Mouse (Mus musculus): ENCODE results near the gene Ddx23. TPM values are rescaled to one million over a fixed set of nuclear protein-coding genes. Genes with fewer than 3 reads are reported as not detected.

Ddx23 gene
- polyA plus RNA-seq, 1 experiment from 2014 or later, result 109 TPM

DNA sequence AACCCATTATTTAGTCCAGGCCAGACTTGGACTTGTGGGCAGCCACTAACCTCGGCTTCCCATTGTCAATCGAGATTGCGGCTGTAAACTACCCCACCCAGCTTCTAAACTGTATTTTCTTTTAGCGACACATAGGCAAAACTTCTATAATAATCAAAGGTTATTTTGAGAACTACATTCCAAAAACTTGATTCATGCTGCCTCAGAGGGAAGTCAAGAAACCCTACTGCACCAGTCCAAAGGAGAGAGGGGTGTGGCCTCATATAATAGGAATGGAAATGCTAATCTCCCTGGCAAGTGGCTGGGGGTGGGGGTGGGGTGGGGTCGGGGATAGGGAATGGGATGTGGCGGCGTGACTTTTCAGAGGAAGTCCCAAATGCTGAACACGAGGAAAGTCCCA, 36.6 kb downstream of the Ddx23 start:
- ChIA-PET CTCF (interaction anchor here (0.9 to 1.5 kb wide), 2 partner anchors 9 to 45 kb away, joined by 3 to 5 read pairs; no protein-coding TSS in a partner anchor), POLR2A (interaction anchor here (0.6 kb wide), 1 partner anchor 24 kb away, joined by 4 read pairs; no protein-coding TSS in a partner anchor)
- in situ Hi-C loops (cut with MboI; ENCODE audit: low pct_unique_long_range_greater_than_20kb), result no loop called here
- DNase-seq (ENCODE audit: low read depth, low spot score) (no peak), ATAC-seq (no peak)
- no peaks in the 10 kb centered on the region for H3K27me3 ChIP-seq
- TF ChIP-seq CTCF (IDR thresholded peaks at IDR 0.05), result no peak

DNA sequence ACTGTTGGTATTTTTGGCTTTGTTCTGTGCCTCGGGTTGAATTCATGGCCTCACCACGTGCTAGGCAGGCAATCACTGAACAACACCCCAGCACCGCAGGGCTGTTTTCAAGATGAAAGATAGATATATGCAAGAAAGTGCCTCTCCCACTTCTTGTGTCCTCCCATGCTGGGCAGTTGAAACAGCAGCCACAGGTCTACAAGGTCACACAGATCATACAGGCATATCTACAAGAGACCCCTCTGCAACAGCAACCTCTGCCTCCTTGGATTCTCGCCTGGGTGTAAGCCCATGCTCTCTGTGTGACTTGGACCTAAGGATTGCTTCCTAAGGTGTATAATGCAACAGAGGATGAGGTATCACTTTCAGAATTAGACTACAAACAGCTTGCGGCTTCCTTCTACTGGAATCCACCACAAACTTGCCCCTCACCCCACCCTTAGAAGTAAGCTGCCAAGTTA, 39.3 kb downstream of the Ddx23 start:
- no peak for ATAC-seq
- POLR2A ChIA-PET, result no interaction called here

DNA sequence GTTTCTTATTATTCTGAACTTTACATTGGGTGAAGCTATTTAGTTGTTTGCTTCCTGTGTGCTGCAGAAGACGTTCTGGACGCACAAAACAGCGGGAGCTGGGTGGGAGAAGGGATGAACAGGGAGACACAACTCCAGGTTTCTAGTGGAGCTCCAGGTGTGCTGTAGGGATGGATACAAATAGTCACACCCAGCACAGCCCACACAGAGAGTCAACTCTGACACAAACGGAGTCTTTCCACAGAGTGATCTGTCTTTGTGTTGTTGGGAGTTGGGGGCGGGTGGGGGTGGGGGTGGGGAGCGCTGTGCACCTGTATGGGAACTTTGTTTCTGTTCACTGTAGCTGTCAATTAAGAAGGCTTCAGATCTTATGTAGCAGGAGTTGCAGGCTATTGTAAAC, 40.0 kb downstream of the Ddx23 start:
- ATAC-seq (no peak), DNase-seq (ENCODE audit: low read depth, low spot score) (no peak)
- in situ Hi-C loops (cut with MboI; ENCODE audit: low pct_unique_long_range_greater_than_20kb), result no loop called here
- TF ChIP-seq CTCF (IDR thresholded peaks at IDR 0.05), result no peak
- ChIA-PET POLR2A (no interaction called here), CTCF (interaction anchor here (1.6 to 1.7 kb wide), 2 partner anchors 9 to 42 kb away, joined by 5 to 6 read pairs; no protein-coding TSS in a partner anchor)
- no peaks in the 10 kb centered on the region for H3K27me3 ChIP-seq

More for the DNA sequence above, 39.3 kb downstream of the Ddx23 start:
- CTCF ChIA-PET, result interaction anchor here (1.6 kb wide), 1 partner anchor 43 kb away, joined by 5 read pairs; no protein-coding TSS in a partner anchor
- DNase-seq (ENCODE audit: low read depth, low spot score), result no peak
- TF ChIP-seq CTCF (IDR thresholded peaks at IDR 0.05), result no peak
- H3K27me3 ChIP-seq, result no peaks in the 10 kb centered on the region
- in situ Hi-C loops (cut with MboI; ENCODE audit: low pct_unique_long_range_greater_than_20kb), result no loop called here

DNA sequence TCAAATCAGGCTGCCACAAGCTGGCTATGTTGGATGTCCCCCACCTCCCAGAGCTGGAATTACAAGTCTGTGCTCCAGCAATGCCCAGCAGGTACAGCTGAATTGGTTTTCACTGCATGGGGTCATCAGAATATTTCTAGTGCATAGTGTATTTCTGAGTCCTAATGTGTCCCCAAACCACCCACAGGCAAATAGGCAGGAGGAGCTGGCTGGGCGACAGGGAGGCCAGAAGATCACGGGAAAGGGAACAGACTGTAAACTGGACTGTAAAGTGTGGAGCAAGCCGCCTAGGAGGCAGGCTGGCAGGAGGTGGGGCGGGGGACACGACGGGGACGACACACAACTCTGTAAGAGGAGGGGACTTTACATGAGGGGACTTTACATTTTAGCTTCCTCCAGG, 40.5 kb downstream of the Ddx23 start:
- TF ChIP-seq CTCF (IDR thresholded peaks at IDR 0.05), result no peak
- no peaks in the 10 kb centered on the region for H3K27me3 ChIP-seq
- no peak for ATAC-seq
- DNase-seq (ENCODE audit: low read depth, low spot score), result no peak
- in situ Hi-C loops (cut with MboI; ENCODE audit: low pct_unique_long_range_greater_than_20kb), result no loop called here
- CTCF ChIA-PET, result interaction anchor here (1.6 to 1.7 kb wide), 2 partner anchors 10 to 42 kb away, joined by 5 to 6 read pairs; no protein-coding TSS in a partner anchor
- POLR2A ChIA-PET, result interaction anchor here (0.6 kb wide), 1 partner anchor 109 kb away, joined by 3 read pairs; no protein-coding TSS in a partner anchor

DNA sequence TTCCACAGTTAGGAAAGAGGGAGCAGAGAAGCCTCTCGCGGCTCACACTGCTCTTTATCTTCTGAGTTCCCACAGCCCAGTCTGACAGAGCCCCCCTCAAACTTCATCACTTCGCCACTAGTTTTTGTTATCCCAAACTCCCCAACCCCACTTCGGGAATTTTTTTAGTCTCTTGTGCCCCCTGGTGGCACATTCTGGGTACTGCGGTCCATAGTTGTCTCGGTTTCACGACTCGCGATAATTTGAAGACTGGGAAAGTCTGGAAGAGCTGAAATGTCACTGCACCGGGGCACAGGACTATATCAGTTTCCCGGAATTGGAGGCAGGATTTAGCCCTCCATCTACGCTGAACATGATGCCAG, 45.5 kb downstream of the Ddx23 start:
- in situ Hi-C loops (cut with MboI; ENCODE audit: low pct_unique_long_range_greater_than_20kb), result loop anchor here (5.0 kb wide), 2 partner anchors 35 to 105 kb away; no protein-coding TSS in a partner anchor
- CTCF ChIA-PET, result interaction anchor here (0.9 to 6.2 kb wide), 13 partner anchors 9 to 109 kb away, joined by 3 to 97 read pairs (median 5); partner anchors contain the start of gene Cacnb3
- POLR2A ChIA-PET, result interaction anchor here (1.3 kb wide), 1 partner anchor 37 kb away, joined by 6 read pairs; no protein-coding TSS in a partner anchor
- no peaks in the 10 kb centered on the region for H3K27me3 ChIP-seq
- ATAC-seq, result peak; percentile 20
- no peak for DNase-seq (ENCODE audit: low read depth, low spot score)
- TF ChIP-seq CTCF (IDR thresholded peaks at IDR 0.05), result peak; percentile 97

DNA sequence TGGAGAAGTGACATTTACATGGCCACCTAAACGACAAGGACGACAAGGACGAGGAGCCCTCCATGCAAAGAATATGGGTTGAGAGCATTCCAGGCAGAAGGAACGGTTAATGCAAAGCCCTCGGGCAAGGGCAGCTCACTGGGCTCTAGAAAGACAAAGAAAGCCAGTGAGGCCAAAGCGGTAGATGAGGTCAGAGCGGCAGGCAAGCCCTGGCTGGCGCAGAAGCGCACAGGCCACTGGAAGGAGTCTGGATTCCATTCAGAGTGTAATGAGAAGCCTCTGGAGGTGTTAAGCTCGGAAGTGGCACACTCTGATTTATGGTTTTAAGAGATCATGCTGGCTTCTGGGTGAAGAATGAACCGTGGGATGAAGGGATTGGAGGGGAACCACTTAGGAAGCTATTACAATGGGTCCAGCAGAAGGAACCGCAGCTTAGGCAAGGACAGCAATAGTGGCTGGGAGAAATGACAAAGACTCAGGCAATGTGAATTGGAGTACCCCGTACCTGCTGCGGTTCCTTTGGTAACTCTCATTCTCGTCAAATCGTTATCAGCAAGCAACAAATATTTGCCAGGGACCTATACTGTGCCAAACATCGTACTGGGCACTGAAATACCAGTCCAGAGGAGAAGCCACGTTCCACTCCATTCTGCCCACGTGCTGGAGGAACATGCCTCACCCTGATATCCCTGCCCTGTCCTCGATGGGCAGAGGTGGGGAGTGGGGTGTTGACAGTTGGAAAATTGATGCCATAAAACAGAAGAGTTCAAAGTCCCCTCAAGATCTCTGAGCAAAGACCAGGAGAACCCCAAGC, 46.1 kb downstream of the Ddx23 start:
- CTCF ChIA-PET, result interaction anchor here (0.9 to 6.2 kb wide), 13 partner anchors 10 to 108 kb away, joined by 3 to 97 read pairs (median 4); no protein-coding TSS in a partner anchor
- no peak for DNase-seq (ENCODE audit: low read depth, low spot score)
- POLR2A ChIA-PET, result interaction anchor here (0.7 to 1.3 kb wide), 2 partner anchors 36 to 40 kb away, joined by 3 to 6 read pairs; no protein-coding TSS in a partner anchor
- H3K27me3 ChIP-seq, result no peaks in the 10 kb centered on the region
- TF ChIP-seq CTCF (IDR thresholded peaks at IDR 0.05), result no peak
- no peak for ATAC-seq
- in situ Hi-C loops (cut with MboI; ENCODE audit: low pct_unique_long_range_greater_than_20kb), result loop anchor here (5.0 kb wide), 2 partner anchors 34 to 104 kb away; no protein-coding TSS in a partner anchor

DNA sequence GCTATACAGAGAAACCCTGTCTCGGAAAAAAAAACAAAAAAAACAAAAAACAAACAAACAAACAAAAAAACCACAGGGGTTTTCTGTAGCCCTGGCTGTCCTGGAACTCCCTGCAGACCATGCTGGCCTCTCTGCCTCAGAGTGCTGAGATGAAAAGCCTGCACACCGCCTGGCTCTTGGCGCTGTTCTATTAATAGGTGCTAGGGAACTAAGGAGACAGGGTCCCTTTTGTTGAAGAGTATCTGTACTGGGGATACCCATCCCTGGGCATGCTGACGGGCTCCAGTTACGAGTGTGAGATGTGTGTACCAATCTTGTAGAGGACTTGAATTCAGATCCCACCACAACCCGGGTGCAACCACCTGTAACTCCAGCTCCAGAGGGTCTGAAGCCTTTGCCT, 46.9 kb downstream of the Ddx23 start:
- CTCF ChIA-PET, result interaction anchor here (0.9 to 6.2 kb wide), 8 partner anchors 9 to 49 kb away, joined by 3 to 97 read pairs (median 4); no protein-coding TSS in a partner anchor
- DNase-seq (ENCODE audit: low read depth, low spot score), result no peak

DNA sequence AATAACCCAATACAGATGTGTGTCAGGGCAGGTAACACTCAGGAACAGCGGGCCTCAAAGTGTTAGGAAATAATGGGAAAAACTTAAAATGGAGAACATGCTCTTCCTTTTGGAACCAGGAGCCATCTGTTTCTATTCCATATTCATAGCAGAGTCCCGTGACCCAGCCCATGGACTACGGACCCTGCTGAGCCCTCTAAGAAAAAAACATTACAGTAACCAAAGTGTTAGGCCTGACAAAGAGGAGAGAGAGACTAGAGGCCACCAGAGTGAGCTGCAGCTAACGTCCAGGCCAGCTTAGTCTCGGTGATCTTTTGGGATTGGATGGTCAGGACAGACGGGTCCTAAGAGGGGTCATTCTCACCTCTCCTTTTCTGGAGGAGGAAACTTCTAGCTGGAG, 47.7 kb downstream of the Ddx23 start:
- POLR2A ChIA-PET, result interaction anchor here (1.3 kb wide), 1 partner anchor 33 kb away, joined by 4 read pairs; no protein-coding TSS in a partner anchor
- no peak for ATAC-seq
- in situ Hi-C loops (cut with MboI; ENCODE audit: low pct_unique_long_range_greater_than_20kb), result loop anchor here (5.0 kb wide), 2 partner anchors 33 to 103 kb away; no protein-coding TSS in a partner anchor
- CTCF ChIA-PET, result interaction anchor here (1.7 to 6.2 kb wide), 2 partner anchors 12 to 34 kb away, joined by 6 to 97 read pairs; no protein-coding TSS in a partner anchor
- DNase-seq (ENCODE audit: low read depth, low spot score), result no peak
- TF ChIP-seq CTCF (IDR thresholded peaks at IDR 0.05), result no peak
- no peaks in the 10 kb centered on the region for H3K27me3 ChIP-seq

More for the DNA sequence above, 46.9 kb downstream of the Ddx23 start:
- POLR2A ChIA-PET, result interaction anchor here (1.3 kb wide), 2 partner anchors 33 to 36 kb away, joined by 4 to 6 read pairs; no protein-coding TSS in a partner anchor
- in situ Hi-C loops (cut with MboI; ENCODE audit: low pct_unique_long_range_greater_than_20kb), result loop anchor here (5.0 kb wide), 2 partner anchors 33 to 103 kb away; no protein-coding TSS in a partner anchor
- no peak for TF ChIP-seq CTCF (IDR thresholded peaks at IDR 0.05)
- no peak for ATAC-seq
- no peaks in the 10 kb centered on the region for H3K27me3 ChIP-seq

DNA sequence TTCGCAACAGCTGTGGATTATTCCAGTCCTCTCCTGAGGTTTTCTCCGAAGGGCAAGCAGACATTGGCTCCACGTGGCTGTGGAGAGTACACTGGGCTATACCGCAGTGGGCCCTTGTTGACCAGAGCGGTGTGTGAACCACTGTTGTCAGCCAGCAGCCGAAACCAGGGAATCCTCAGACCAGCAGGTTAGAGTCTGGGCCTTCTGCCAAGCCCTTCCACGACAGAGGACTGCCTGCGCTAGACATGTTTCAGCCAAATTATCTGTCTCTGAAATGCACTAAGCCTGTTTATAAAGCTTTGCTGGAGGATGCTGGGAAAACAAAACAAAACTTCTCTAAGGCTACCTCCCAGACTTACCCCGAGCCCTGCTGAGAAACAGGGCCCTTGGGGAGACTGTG, 48.1 kb downstream of the Ddx23 start:
- in situ Hi-C loops (cut with MboI; ENCODE audit: low pct_unique_long_range_greater_than_20kb), result no loop called here
- POLR2A ChIA-PET, result interaction anchor here (1.3 kb wide), 1 partner anchor 32 kb away, joined by 4 read pairs; no protein-coding TSS in a partner anchor
- CTCF ChIA-PET, result interaction anchor here (6.2 kb wide), 1 partner anchor 33 kb away, joined by 97 read pairs; no protein-coding TSS in a partner anchor
- no peak for ATAC-seq
- TF ChIP-seq CTCF (IDR thresholded peaks at IDR 0.05), result no peak
- DNase-seq (ENCODE audit: low read depth, low spot score), result no peak
- H3K27me3 ChIP-seq, result no peaks in the 10 kb centered on the region

DNA sequence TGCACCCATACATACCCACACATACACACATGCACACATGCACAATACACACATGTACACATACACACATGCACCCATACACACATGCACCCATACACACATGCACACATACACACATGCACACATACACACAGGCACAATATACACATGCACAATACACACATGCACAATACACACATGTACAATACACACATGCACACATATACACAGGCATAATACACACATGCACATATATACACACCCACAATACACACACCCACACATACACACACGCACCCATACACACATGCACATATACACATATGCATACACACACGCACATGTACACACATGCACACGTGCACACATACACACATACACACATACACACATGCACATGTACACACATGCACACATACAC, 50.5 kb downstream of the Ddx23 start:
- POLR2A ChIA-PET, result no interaction called here
- ATAC-seq (no peak), DNase-seq (ENCODE audit: low read depth, low spot score) (no peak)
- no peaks in the 10 kb centered on the region for H3K27me3 ChIP-seq
- CTCF ChIA-PET, result no interaction called here
- in situ Hi-C loops (cut with MboI; ENCODE audit: low pct_unique_long_range_greater_than_20kb), result no loop called here
- TF ChIP-seq CTCF (IDR thresholded peaks at IDR 0.05), result no peak
